Mouse (Mus musculus) bone marrow, adult 2 months (tissue): ENCODE results near the gene Zfp617.
"Not testable (repeated sequence)": the region's sequence is repeated elsewhere in the genome, so short reads cannot be mapped to it uniquely, and the experiment has no call there.

Experiments
- CTCF ChIP-seq: fragments of 200-500 bp; IDR thresholded peaks from 2 replicates; pipeline ENCODE4 v1.5.1; 2011; ENCODE audit warnings: low read length, control low read depth; ENCODE audit not compliant: control insufficient read depth, insufficient read depth
- POLR2A ChIP-seq: fragments of 200-500 bp; IDR thresholded peaks from 2 replicates; pipeline ENCODE4 v1.6.1; 2011; ENCODE audit warnings: low read depth, mild to moderate bottlenecking, control low read depth, low read length, borderline replicate concordance; ENCODE audit not compliant: control insufficient read depth

GRCm38 (mm10) chr8:71862038-71862437, 46.4 kb upstream of the Zfp617 start:
- not testable (repeated sequence) for TF ChIP-seq POLR2A, CTCF
